Mouse (Mus musculus) hindbrain, embryonic 12.5 days (tissue): ENCODE results near the gene Mapkapk2. TPM values are rescaled to one million over a fixed set of nuclear protein-coding genes. Genes with fewer than 3 reads are reported as not detected.

ENCODE experiments used
- ATAC-seq: fragments of 200-750 bp; cut with Nextera tagmentation; 2 replicates; pipeline ENCODE4 v1.8.0; 2017; ENCODE audit warnings: moderate TSS enrichment; ENCODE audit not compliant: low FRiP score
- H3K27ac ChIP-seq: fragments of 300-500 bp; sonication (generic); 2 replicates; pipeline ENCODE4 v1.5.1; 2016; ENCODE audit warnings: mild to moderate bottlenecking
- H3K27me3 ChIP-seq: fragments of 300-500 bp; sonication (generic); 2 replicates; pipeline ENCODE4 v1.6.1; 2016; ENCODE audit warnings: mild to moderate bottlenecking
- H3K36me3 ChIP-seq: fragments of 300-500 bp; sonication (generic); 2 replicates; pipeline ENCODE4 v1.6.1; 2016; ENCODE audit warnings: mild to moderate bottlenecking
- H3K4me1 ChIP-seq: fragments of 300-500 bp; sonication (generic); 2 replicates; pipeline ENCODE4 v1.6.1; 2016
- H3K4me2 ChIP-seq: fragments of 300-500 bp; sonication (generic); replicated peaks from 2 replicates; pipeline ENCODE4 v1.6.1; 2016; ENCODE audit warnings: mild to moderate bottlenecking
- H3K4me3 ChIP-seq: fragments of 300-500 bp; sonication (generic); 2 replicates; pipeline ENCODE4 v1.5.1; 2016; ENCODE audit warnings: mild to moderate bottlenecking
- H3K9ac ChIP-seq: fragments of 300-500 bp; sonication (generic); 2 replicates; pipeline ENCODE4 v1.6.1; 2016; ENCODE audit warnings: mild to moderate bottlenecking, moderate library complexity
- H3K9me3 ChIP-seq: fragments of 300-500 bp; sonication (generic); replicated peaks from 2 replicates; pipeline ENCODE4 v1.6.1; 2016; ENCODE audit warnings: mild to moderate bottlenecking
- WGBS: fragments of 180-500 bp; shearing (Covaris S2); methylation state at CpG from one replicate; pipeline ENCODE4 v1.1.7; 2016; 5-methylcytosine and 5-hydroxymethylcytosine counted together
- polyA plus RNA-seq: library from polyadenylated mRNA; unstranded; fragments of >200 nt; fragmentation: Nextera tagmentation; extraction: Ambion mirVana; gene quantifications from 2 replicates; pipeline ENCODE4 v1.2.1, GENCODE M21; 2016

The Mapkapk2 gene
- polyA plus RNA-seq, 1 experiment from 2014 or later = 50.3 TPM

GRCm38 (mm10) chr1:131053239-131053638 is 44.4 kb downstream of the Mapkapk2 start:
- Histone ChIP-seq H3K9ac (no peak overlapping the region), H3K27ac (no peak overlapping the region)

GRCm38 (mm10) chr1:131051073-131051472 is 46.6 kb downstream of the Mapkapk2 start:
- ATAC-seq = peak; percentile 9; the same call in 1 of the 2 replicates
- Histone ChIP-seq H3K4me2 (no peak overlapping the region), H3K4me3 (no peak overlapping the region), H3K36me3 (peaks cover 22% of the 10 kb centered on the region), H3K27ac (no peak overlapping the region), H3K9me3 (no peaks in the 10 kb centered on the region), H3K4me1 (peaks cover 22% of the 10 kb centered on the region), H3K27me3 (no peaks in the 10 kb centered on the region), H3K9ac (no peak overlapping the region)
- WGBS = 32% methylated on average over 7 of the region's 7 CpGs

More at GRCm38 (mm10) chr1:131053239-131053638, 44.4 kb downstream of the Mapkapk2 start:
- Histone ChIP-seq H3K36me3 (peaks cover 38% of the 10 kb centered on the region), H3K9me3 (no peaks in the 10 kb centered on the region), H3K4me1 (peaks cover 24% of the 10 kb centered on the region), H3K27me3 (no peaks in the 10 kb centered on the region), H3K4me2 (no peak overlapping the region), H3K4me3 (no peak overlapping the region)
- peak; percentile 70 for ATAC-seq
- WGBS = 8% methylated on average over 8 of the region's 8 CpGs

DNA sequence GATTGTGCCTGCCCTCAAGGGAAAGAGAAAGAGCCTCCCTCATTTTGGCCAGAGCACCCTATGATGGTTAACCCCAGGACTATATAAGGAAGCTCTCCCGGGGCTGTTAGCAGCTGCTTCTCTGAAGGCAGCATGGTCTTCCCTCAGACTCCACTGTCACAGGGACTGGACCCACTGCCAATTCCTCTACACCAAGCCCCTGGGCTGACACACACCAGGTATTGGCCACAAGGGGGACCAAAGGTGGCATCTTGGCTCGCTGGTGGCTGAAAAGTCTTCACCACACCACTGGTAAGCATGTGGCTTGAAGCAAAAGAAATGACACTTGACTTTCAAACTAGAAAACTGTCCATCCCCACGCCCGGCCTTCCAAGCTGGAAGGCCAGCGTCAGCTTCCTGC is 47.0 kb downstream of the Mapkapk2 start:
- H3K4me1 ChIP-seq = peaks cover 22% of the 10 kb centered on the region
- WGBS = 80% methylated on average over 5 of the region's 5 CpGs
- peaks cover 17% of the 10 kb centered on the region for H3K36me3 ChIP-seq
- H3K4me2 ChIP-seq = no peak overlapping the region
- no peak overlapping the region for H3K27ac ChIP-seq
- H3K4me3 ChIP-seq = no peak overlapping the region
- H3K27me3 ChIP-seq = no peaks in the 10 kb centered on the region
- no peak for ATAC-seq
- H3K9me3 ChIP-seq = no peaks in the 10 kb centered on the region
- H3K9ac ChIP-seq = no peak overlapping the region

- Histone ChIP-seq H3K4me2 (no peak overlapping the region), H3K4me1 (peaks cover 22% of the 10 kb centered on the region), H3K9ac (no peak overlapping the region), H3K9me3 (no peaks in the 10 kb centered on the region), H3K27me3 (no peaks in the 10 kb centered on the region), H3K36me3 (peaks cover 11% of the 10 kb centered on the region), H3K27ac (no peak overlapping the region), H3K4me3 (no peak overlapping the region)
- WGBS = 93% methylated on average over 5 of the region's 5 CpGs
- no peak for ATAC-seq
These were observed 47.6 kb downstream of the Mapkapk2 start for GRCm38 (mm10) chr1:131050011-131050410.

DNA sequence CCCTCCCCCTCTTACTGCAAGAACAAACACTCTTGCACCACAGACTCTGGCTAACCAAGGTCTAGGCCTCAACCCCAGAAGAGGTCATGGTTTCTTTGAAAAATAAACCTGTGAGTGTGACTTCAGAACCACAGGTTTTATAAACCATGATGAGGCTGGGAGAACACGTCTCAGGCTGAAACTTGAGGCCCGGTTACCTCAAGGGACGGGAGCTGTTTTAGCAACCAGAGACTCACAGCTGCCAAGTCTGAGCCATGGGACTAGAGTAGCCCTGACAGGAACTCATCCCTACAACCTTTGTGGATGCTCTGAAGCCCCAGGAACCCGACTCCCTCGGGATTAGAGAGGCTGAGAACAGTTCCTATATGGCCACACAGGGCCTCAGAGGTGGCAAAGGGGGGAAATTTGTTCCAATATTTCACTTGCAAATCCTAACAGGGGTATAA is 48.2 kb downstream of the Mapkapk2 start:
- Histone ChIP-seq H3K36me3 (peaks cover 5% of the 10 kb centered on the region; the same call in 1 of the 2 replicates), H3K4me3 (no peak overlapping the region), H3K9me3 (no peaks in the 10 kb centered on the region), H3K9ac (no peak overlapping the region), H3K4me1 (peaks cover 22% of the 10 kb centered on the region), H3K27ac (no peak overlapping the region), H3K4me2 (no peak overlapping the region), H3K27me3 (no peaks in the 10 kb centered on the region)
- no peak for ATAC-seq
- WGBS = 79% methylated on average over 5 of the region's 5 CpGs

DNA sequence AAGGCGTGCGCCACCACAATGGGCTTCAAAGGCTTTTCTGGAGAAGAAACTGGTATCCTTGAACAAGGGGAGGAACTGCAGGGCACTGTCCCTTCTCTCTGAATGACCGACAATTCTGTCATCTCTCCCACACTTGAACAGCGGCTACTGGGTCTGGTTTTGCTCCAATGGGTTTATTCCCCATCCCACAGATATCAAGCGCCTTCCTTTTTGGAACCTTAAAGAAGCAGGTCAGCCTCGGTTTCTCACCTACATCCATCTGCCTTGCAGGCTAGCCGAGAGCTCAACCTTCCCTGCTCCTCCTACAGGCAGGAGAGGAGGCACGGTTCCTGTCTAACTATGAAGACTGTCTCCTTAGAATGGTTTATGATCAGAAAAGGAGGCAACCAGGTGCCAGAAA is 48.7 kb downstream of the Mapkapk2 start:
- peaks cover 22% of the 10 kb centered on the region for H3K4me1 ChIP-seq
- H3K27me3 ChIP-seq = no peaks in the 10 kb centered on the region
- 90% methylated on average over 8 of the region's 8 CpGs for WGBS
- no peak overlapping the region for H3K27ac ChIP-seq
- peaks cover under 1% of the 10 kb centered on the region; the same call in 1 of the 2 replicates for H3K36me3 ChIP-seq
- no peak overlapping the region for H3K4me2 ChIP-seq
- no peaks in the 10 kb centered on the region for H3K9me3 ChIP-seq
- no peak overlapping the region for H3K4me3 ChIP-seq
- no peak for ATAC-seq
- H3K9ac ChIP-seq = no peak overlapping the region

- no peaks in the 10 kb centered on the region for H3K36me3 ChIP-seq
- no peak for ATAC-seq
- 88% methylated on average over 6 of the region's 6 CpGs for WGBS
These were observed 49.3 kb downstream of the Mapkapk2 start for GRCm38 (mm10) chr1:131048121-131048863.

DNA sequence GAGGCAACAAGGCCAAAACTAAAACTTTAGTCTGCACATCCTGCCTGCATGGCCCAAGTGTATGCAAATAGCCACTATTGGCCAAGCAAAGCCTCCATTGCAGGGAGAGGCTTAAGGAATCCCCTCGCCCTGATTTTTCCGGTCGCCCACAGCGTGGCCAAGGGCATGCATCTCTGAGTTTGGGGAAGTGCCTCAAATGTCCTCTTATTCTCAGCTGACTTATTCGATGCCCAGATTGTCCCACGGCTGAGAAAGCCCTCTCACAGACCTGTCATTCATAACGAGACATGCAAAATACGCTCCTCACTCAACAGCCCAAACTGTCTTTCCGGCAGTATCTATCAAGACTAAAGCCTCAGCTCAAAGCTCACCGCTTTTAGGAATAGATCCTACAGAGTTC is 51.0 kb downstream of the Mapkapk2 start:
- Histone ChIP-seq H3K4me1 (peaks cover 8% of the 10 kb centered on the region), H3K9me3 (no peaks in the 10 kb centered on the region), H3K4me2 (no peak overlapping the region), H3K36me3 (no peaks in the 10 kb centered on the region), H3K9ac (no peak overlapping the region), H3K27me3 (no peaks in the 10 kb centered on the region), H3K27ac (no peak overlapping the region), H3K4me3 (no peak overlapping the region)
- no peak for ATAC-seq
- WGBS = 91% methylated on average over 10 of the region's 10 CpGs

More at GRCm38 (mm10) chr1:131048121-131048863, 49.3 kb downstream of the Mapkapk2 start:
- Histone ChIP-seq H3K4me2 (no peak overlapping the region), H3K9me3 (no peaks in the 10 kb centered on the region), H3K4me3 (no peak overlapping the region), H3K27ac (no peak overlapping the region), H3K27me3 (no peaks in the 10 kb centered on the region), H3K9ac (no peak overlapping the region), H3K4me1 (peaks cover 16% of the 10 kb centered on the region)

DNA sequence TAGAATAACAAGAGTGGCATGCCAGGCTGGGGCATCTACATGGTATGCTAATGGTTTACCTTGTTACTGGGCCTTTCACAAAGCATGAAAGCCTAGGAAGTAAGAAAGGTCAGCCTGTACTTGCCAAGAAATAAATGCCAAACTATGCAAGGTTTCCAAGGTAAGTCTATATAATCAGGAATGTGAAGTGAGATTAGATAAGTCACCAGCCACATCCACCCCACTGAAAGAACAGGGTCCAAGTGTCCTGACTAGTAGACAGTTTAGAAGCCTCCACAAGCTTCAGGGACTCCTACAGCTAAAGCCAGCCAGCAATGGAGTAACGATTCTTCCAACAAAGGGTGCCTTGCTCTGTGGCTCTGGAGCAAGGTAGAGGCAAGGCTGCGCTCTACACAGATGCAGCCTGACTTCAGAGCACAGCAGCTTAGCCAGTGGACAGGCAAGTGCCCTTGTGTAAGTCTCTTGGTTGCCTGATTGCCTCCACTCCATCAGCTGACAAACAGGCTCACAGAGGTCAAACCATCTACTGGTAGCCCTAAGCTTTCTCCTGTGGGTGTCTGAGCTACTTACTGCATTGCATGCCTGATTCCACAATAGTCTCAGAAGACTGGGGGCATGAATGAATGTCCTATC is 51.8 kb downstream of the Mapkapk2 start:
- Histone ChIP-seq H3K4me1 (peaks cover under 1% of the 10 kb centered on the region; the same call in 1 of the 2 replicates), H3K9me3 (no peaks in the 10 kb centered on the region), H3K4me2 (no peak overlapping the region), H3K36me3 (no peaks in the 10 kb centered on the region), H3K27ac (no peak overlapping the region), H3K9ac (no peak overlapping the region), H3K4me3 (no peak overlapping the region), H3K27me3 (no peaks in the 10 kb centered on the region)
- 90% methylated on average over 2 of the region's 2 CpGs for WGBS
- ATAC-seq = no peak

- no peak overlapping the region for H3K27ac ChIP-seq
- H3K36me3 ChIP-seq = no peaks in the 10 kb centered on the region
- no peak for ATAC-seq
- H3K4me3 ChIP-seq = no peak overlapping the region
- H3K4me1 ChIP-seq = no peaks in the 10 kb centered on the region
- no peak overlapping the region for H3K4me2 ChIP-seq
- no peak overlapping the region for H3K9ac ChIP-seq
- no peaks in the 10 kb centered on the region for H3K27me3 ChIP-seq
- WGBS = 94% methylated on average over 4 of the region's 4 CpGs
- H3K9me3 ChIP-seq = no peaks in the 10 kb centered on the region
These were observed 54.0 kb downstream of the Mapkapk2 start for GRCm38 (mm10) chr1:131043636-131044035.

DNA sequence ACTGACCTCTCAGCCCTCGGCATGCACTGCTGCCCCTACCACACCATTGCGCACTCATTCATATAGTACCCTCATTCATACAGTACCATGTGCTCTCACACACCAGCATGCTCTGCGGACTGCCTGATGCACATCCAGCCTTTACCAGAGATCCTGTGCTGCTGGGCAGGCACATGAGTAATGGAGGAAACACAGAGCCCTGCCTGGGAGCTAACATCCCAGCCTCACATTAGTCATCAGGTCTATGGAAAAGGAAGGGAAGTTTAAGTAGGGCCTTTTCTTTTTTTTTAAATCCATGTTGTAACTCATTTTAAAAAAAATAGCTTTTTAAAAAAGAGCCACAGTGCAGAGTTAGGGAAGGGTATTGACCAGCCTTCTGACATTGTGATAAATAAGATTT is 54.9 kb downstream of the Mapkapk2 start:
- Histone ChIP-seq H3K4me2 (no peak overlapping the region), H3K36me3 (no peaks in the 10 kb centered on the region), H3K27me3 (no peaks in the 10 kb centered on the region), H3K4me3 (no peak overlapping the region), H3K9ac (no peak overlapping the region), H3K9me3 (no peaks in the 10 kb centered on the region), H3K4me1 (no peaks in the 10 kb centered on the region), H3K27ac (no peak overlapping the region)
- no peak for ATAC-seq
- 91% methylated on average over 3 of the region's 3 CpGs for WGBS

- H3K4me2 ChIP-seq = no peak overlapping the region
- H3K4me1 ChIP-seq = no peaks in the 10 kb centered on the region
- no peaks in the 10 kb centered on the region for H3K36me3 ChIP-seq
- H3K4me3 ChIP-seq = no peak overlapping the region
- no peak overlapping the region for H3K9ac ChIP-seq
- H3K27ac ChIP-seq = no peak overlapping the region
- H3K27me3 ChIP-seq = no peaks in the 10 kb centered on the region
- 44% methylated on average over 2 of the region's 2 CpGs for WGBS
- no peak for ATAC-seq
- no peaks in the 10 kb centered on the region for H3K9me3 ChIP-seq
These were observed 55.4 kb downstream of the Mapkapk2 start for GRCm38 (mm10) chr1:131042263-131042662.
